ENCODE assay signal across 28 mouse cellular contexts in genomic region chr11:49383133-49383532, GRCm38 (mm10). TPM values are rescaled to one million over a fixed set of nuclear protein-coding genes. Genes with fewer than 3 reads are reported as not detected.
DNase-seq lines count a peak whose midpoint lies in the region; ATAC-seq lines count a peak whose summit lies in the region.
"Had no signal": no experiment of that assay in that cellular context is flagged by ENCODE, and none has a peak within 500 bp of the region (broad histone marks: within the 10 kb centered on the region; RNA-seq: fewer than 3 reads in every experiment).

No protein-coding gene starts in this region.

- no peaks in the 10 kb centered on the region for H3K27me3 ChIP-seq in megakaryocyte, embryonic 14.5 days (replicated peaks)
- H3K27me3 ChIP-seq: CH12.LX, Patski had no signal

- peaks cover 5% of the 10 kb centered on the region for H3K36me3 ChIP-seq in megakaryocyte, embryonic 14.5 days (replicated peaks; ENCODE audit: low read length)
- H3K36me3 ChIP-seq: G1E had no signal

- peaks cover 25% of the 10 kb centered on the region for H3K4me1 ChIP-seq in megakaryocyte, embryonic 14.5 days

- peak overlapping the region; percentile 8 for H3K4me3 ChIP-seq in megakaryocyte, embryonic 14.5 days (replicated peaks)

- peak; percentile 75 for DNase-seq in 416B (ENCODE audit: low read depth)
- no peak for DNase-seq in thymus, postnatal 0 days (ENCODE audit: low spot score)
- DNase-seq in thymus, adult 18-20 months, result no peak
- DNase-seq: adrenal gland, adult 2 months; adrenal gland, adult 8-10 months; adrenal gland, postnatal 10 days; adrenal gland, postnatal 14 days; adrenal gland, postnatal 25 days; adrenal gland, postnatal 36 days; B cell, adult 2 months; cerebellum, adult 11 months; cerebellum, adult 11-12 months; cerebellum, adult 18-20 months; cerebellum, adult 2 months had no signal

- H3K9me3 ChIP-seq in megakaryocyte, embryonic 14.5 days, result no peaks in the 10 kb centered on the region; the same call in 1 of the 2 replicates
- H3K9me3 ChIP-seq: G1E had no signal

- ATAC-seq in megakaryocyte, adult 5-6 weeks (ENCODE audit: poor library complexity, severe bottlenecking), result no peak
- peak; percentile 96 for ATAC-seq in common myeloid progenitor, adult 5-6 weeks (replicated peaks; ENCODE audit: low read depth, poor library complexity, severe bottlenecking)
- ATAC-seq: activated CD4-positive, CD25-positive, alpha-beta regulatory T cell, adult 4 months; CD4-positive, CD25-positive, alpha-beta regulatory T cell, adult 4 months; Patski had no signal

RNA-seq across cellular contexts. Expression of gene Olfr1389, which starts 39.7 kb away (rescaled TPM):
- polyA plus RNA-seq in megakaryocyte, embryonic 14.5 days (2012; ENCODE audit: insufficient read depth, low replicate concordance), result 0.58 TPM in 1 of 2 replicates, not detected in the other
- not detected in 2 replicates for total RNA-seq in megakaryocyte, adult 5-6 weeks (2015)
- total RNA-seq in megakaryocyte, adult 5-6 weeks (2017), result not detected in 2 replicates
- not detected in 2 replicates for total RNA-seq in common myeloid progenitor, adult 5-6 weeks (2017)
- polyA plus RNA-seq in thymus, postnatal 0 days (2015; fragmentation: Nextera tagmentation; extraction: Ambion mirVana), result not detected in 2 replicates
- total RNA-seq: adrenal gland, adult 18-20 months; adrenal gland, adult 2 months; adrenal gland, adult 8-10 months; adrenal gland, postnatal 10 days; adrenal gland, postnatal 14 days; adrenal gland, postnatal 25 days; adrenal gland, postnatal 36 days; adrenal gland, postnatal 4 days; CH12.LX; ES-E14; MEL had no signal
- polyA plus RNA-seq: activated CD4-positive, CD25-positive, alpha-beta regulatory T cell, adult 4 months; adrenal gland, adult 2 months; brain, embryonic 14.5 days; C2C12; CD4-positive, CD25-positive, alpha-beta regulatory T cell, adult 4 months; cerebellum, adult 2 months; G1E; Patski had no signal

RNA-seq across cellular contexts. Expression of gene Olfr1390, which starts 48.1 kb away (rescaled TPM):
- polyA plus RNA-seq in megakaryocyte, embryonic 14.5 days (2012; ENCODE audit: insufficient read depth, low replicate concordance), result not detected in 2 replicates
- not detected in 2 replicates for total RNA-seq in megakaryocyte, adult 5-6 weeks (2015)
- total RNA-seq in megakaryocyte, adult 5-6 weeks (2017), result not detected in 2 replicates
- total RNA-seq in common myeloid progenitor, adult 5-6 weeks (2017), result not detected in 2 replicates
- polyA plus RNA-seq in thymus, postnatal 0 days (2015; fragmentation: Nextera tagmentation; extraction: Ambion mirVana), result not detected in 2 replicates
- total RNA-seq: adrenal gland, adult 18-20 months; adrenal gland, adult 2 months; adrenal gland, adult 8-10 months; adrenal gland, postnatal 10 days; adrenal gland, postnatal 14 days; adrenal gland, postnatal 25 days; adrenal gland, postnatal 36 days; adrenal gland, postnatal 4 days; CH12.LX; ES-E14; MEL had no signal
- polyA plus RNA-seq: activated CD4-positive, CD25-positive, alpha-beta regulatory T cell, adult 4 months; adrenal gland, adult 2 months; brain, embryonic 14.5 days; C2C12; CD4-positive, CD25-positive, alpha-beta regulatory T cell, adult 4 months; cerebellum, adult 2 months; G1E; Patski had no signal

RNA-seq across cellular contexts. Expression of gene Olfr1388, which starts 53.3 kb away (rescaled TPM):
- not detected in 2 replicates for polyA plus RNA-seq in megakaryocyte, embryonic 14.5 days (2012; ENCODE audit: insufficient read depth, low replicate concordance)
- total RNA-seq in megakaryocyte, adult 5-6 weeks (2015), result 0.13 TPM in 1 of 2 replicates, not detected in the other
- total RNA-seq in megakaryocyte, adult 5-6 weeks (2017), result 0.29 and 0.65 TPM in 2 replicates
- 0.05 and 0.37 TPM in 2 replicates for total RNA-seq in common myeloid progenitor, adult 5-6 weeks (2017)
- 0.04 and 0.05 TPM in 2 replicates for polyA plus RNA-seq in thymus, postnatal 0 days (2015; fragmentation: Nextera tagmentation; extraction: Ambion mirVana)
- total RNA-seq: CH12.LX had no signal
- polyA plus RNA-seq: activated CD4-positive, CD25-positive, alpha-beta regulatory T cell, adult 4 months; adrenal gland, adult 2 months; C2C12; CD4-positive, CD25-positive, alpha-beta regulatory T cell, adult 4 months; Patski had no signal
